Mouse (Mus musculus) heart, embryonic 15.5 days (tissue): ENCODE data around the gene Lrrk1. TPM values are rescaled to one million over a fixed set of nuclear protein-coding genes. Genes with fewer than 3 reads are reported as not detected.

Experiments
- ATAC-seq: fragments of 200-750 bp; cut with Nextera tagmentation; replicated peaks from 2 replicates; pipeline ENCODE4 v1.8.0; 2017; ENCODE audit warnings: low read depth, moderate TSS enrichment; ENCODE audit not compliant: insufficient number of reproducible peaks, insufficient read depth, low FRiP score
- H3K27ac ChIP-seq: fragments of 300-500 bp; sonication (generic); 2 replicates; pipeline ENCODE4 v1.5.1; 2015; ENCODE audit warnings: mild to moderate bottlenecking, inconsistent platforms
- H3K27me3 ChIP-seq: fragments of 300-500 bp; sonication (generic); 2 replicates; pipeline ENCODE4 v1.6.1; 2015; ENCODE audit warnings: inconsistent platforms
- H3K36me3 ChIP-seq: fragments of 300-500 bp; sonication (generic); 2 replicates; pipeline ENCODE4 v1.6.1; 2015; ENCODE audit warnings: mild to moderate bottlenecking, inconsistent platforms
- H3K4me1 ChIP-seq: fragments of 300-500 bp; sonication (generic); replicated peaks from 2 replicates; pipeline ENCODE4 v1.6.1; 2015; ENCODE audit warnings: inconsistent platforms
- H3K4me2 ChIP-seq: fragments of 300-500 bp; sonication (generic); 2 replicates; pipeline ENCODE4 v1.6.1; 2015; ENCODE audit warnings: inconsistent platforms, mild to moderate bottlenecking, moderate library complexity
- H3K4me3 ChIP-seq: fragments of 300-500 bp; sonication (generic); 2 replicates; pipeline ENCODE4 v1.5.1; 2015; ENCODE audit warnings: mild to moderate bottlenecking, inconsistent platforms
- H3K9ac ChIP-seq: fragments of 300-500 bp; sonication (generic); 2 replicates; pipeline ENCODE4 v1.6.1; 2015; ENCODE audit warnings: mild to moderate bottlenecking, inconsistent platforms
- H3K9me3 ChIP-seq: fragments of 300-500 bp; sonication (generic); replicated peaks from 2 replicates; pipeline ENCODE4 v1.6.1; 2016; ENCODE audit warnings: inconsistent platforms
- WGBS: fragments of 180-500 bp; shearing (Covaris S2); methylation state at CpG from one replicate; pipeline ENCODE4 v1.1.7; 2015; ENCODE audit warnings: mixed read lengths; 5-methylcytosine and 5-hydroxymethylcytosine counted together
- polyA plus RNA-seq: library from polyadenylated mRNA; unstranded; fragments of >200 nt; fragmentation: Nextera tagmentation; extraction: Ambion mirVana; gene quantifications from 2 replicates; pipeline ENCODE4 v1.2.1, GENCODE M21; 2015

Lrrk1 gene
- polyA plus RNA-seq, 1 experiment from 2014 or later, result 7.8 TPM

- 26% methylated on average over 11 of the region's 11 CpGs for WGBS
- no peaks in the 10 kb centered on the region for H3K36me3 ChIP-seq
- ATAC-seq, result no peak
- no peak overlapping the region for H3K4me3 ChIP-seq
- 0 out of 2 replicates have a peak overlapping the region, but pooled peaks have one; percentile 17 for H3K4me2 ChIP-seq
- no peak overlapping the region for H3K27ac ChIP-seq
- no peaks in the 10 kb centered on the region for H3K27me3 ChIP-seq
- no peak overlapping the region for H3K9ac ChIP-seq
- no peaks in the 10 kb centered on the region for H3K9me3 ChIP-seq
- peaks cover 26% of the 10 kb centered on the region for H3K4me1 ChIP-seq
Observed at GRCm38 (mm10) chr7:66405541-66405940, 17.4 kb upstream of the Lrrk1 start.

- peaks cover 26% of the 10 kb centered on the region for H3K4me1 ChIP-seq
- no peaks in the 10 kb centered on the region for H3K9me3 ChIP-seq
- 60% methylated on average over 4 of the region's 4 CpGs for WGBS
- H3K9ac ChIP-seq, result no peak overlapping the region
- no peak overlapping the region for H3K27ac ChIP-seq
- H3K36me3 ChIP-seq, result no peaks in the 10 kb centered on the region
- no peak for ATAC-seq
- no peaks in the 10 kb centered on the region for H3K27me3 ChIP-seq
- H3K4me2 ChIP-seq, result no peak overlapping the region
- H3K4me3 ChIP-seq, result no peak overlapping the region
Observed at GRCm38 (mm10) chr7:66404802-66405201, 16.7 kb upstream of the Lrrk1 start.

- no peak overlapping the region for H3K4me2 ChIP-seq
- H3K27ac ChIP-seq, result no peak overlapping the region
- H3K4me1 ChIP-seq, result peaks cover 26% of the 10 kb centered on the region
- H3K9me3 ChIP-seq, result no peaks in the 10 kb centered on the region
- H3K36me3 ChIP-seq, result no peaks in the 10 kb centered on the region
- ATAC-seq, result no peak
- no peak overlapping the region for H3K9ac ChIP-seq
- H3K4me3 ChIP-seq, result no peak overlapping the region
- H3K27me3 ChIP-seq, result no peaks in the 10 kb centered on the region
- WGBS, result 56% methylated on average over 10 of the region's 10 CpGs
Observed at GRCm38 (mm10) chr7:66404141-66404540, 16.0 kb upstream of the Lrrk1 start.

GRCm38 (mm10) chr7:66402876-66403275 is 14.7 kb upstream of the Lrrk1 start:
- 83% methylated on average over 5 of the region's 5 CpGs for WGBS
- H3K4me1 ChIP-seq, result peaks cover 26% of the 10 kb centered on the region
- ATAC-seq, result no peak

GRCm38 (mm10) chr7:66401605-66402004 is 13.5 kb upstream of the Lrrk1 start:
- Histone ChIP-seq H3K9me3 (no peaks in the 10 kb centered on the region), H3K4me2 (no peak overlapping the region), H3K9ac (no peak overlapping the region), H3K36me3 (no peaks in the 10 kb centered on the region), H3K4me1 (peaks cover 24% of the 10 kb centered on the region), H3K27me3 (no peaks in the 10 kb centered on the region), H3K27ac (no peak overlapping the region), H3K4me3 (no peak overlapping the region)
- WGBS, result 65% methylated on average over 8 of the region's 8 CpGs
- no peak for ATAC-seq

More at GRCm38 (mm10) chr7:66402876-66403275, 14.7 kb upstream of the Lrrk1 start:
- Histone ChIP-seq H3K27ac (no peak overlapping the region), H3K36me3 (no peaks in the 10 kb centered on the region), H3K27me3 (no peaks in the 10 kb centered on the region), H3K9me3 (no peaks in the 10 kb centered on the region), H3K4me2 (no peak overlapping the region), H3K9ac (no peak overlapping the region), H3K4me3 (no peak overlapping the region)

- no peaks in the 10 kb centered on the region for H3K36me3 ChIP-seq
- no peak overlapping the region for H3K9ac ChIP-seq
- no peaks in the 10 kb centered on the region for H3K4me1 ChIP-seq
- no peak for ATAC-seq
- 69% methylated on average over 3 of the region's 3 CpGs for WGBS
- H3K4me3 ChIP-seq, result no peak overlapping the region
- no peaks in the 10 kb centered on the region for H3K27me3 ChIP-seq
- H3K9me3 ChIP-seq, result no peaks in the 10 kb centered on the region
- no peak overlapping the region for H3K27ac ChIP-seq
- H3K4me2 ChIP-seq, result no peak overlapping the region
Observed at GRCm38 (mm10) chr7:66397288-66397687, 9.1 kb upstream of the Lrrk1 start.

GRCm38 (mm10) chr7:66388621-66389532 is 727 bp upstream of the Lrrk1 start:
- Histone ChIP-seq H3K27ac (peak overlapping the region; percentile 73), H3K4me2 (peak overlapping the region; percentile 96), H3K4me3 (peak overlapping the region; percentile 80), H3K27me3 (no peaks in the 10 kb centered on the region), H3K36me3 (no peaks in the 10 kb centered on the region), H3K9ac (peak overlapping the region; percentile 92), H3K9me3 (no peaks in the 10 kb centered on the region), H3K4me1 (peaks cover 11% of the 10 kb centered on the region)
- WGBS, result 10% methylated on average over 28 of the region's 28 CpGs
- ATAC-seq, result peak; percentile 78; the same call in 1 of the 2 replicates

- Histone ChIP-seq H3K9ac (peak overlapping the region; percentile 92), H3K4me1 (peaks cover 11% of the 10 kb centered on the region), H3K4me3 (peak overlapping the region; percentile 80), H3K27ac (peak overlapping the region; percentile 73), H3K4me2 (peak overlapping the region; percentile 96), H3K36me3 (no peaks in the 10 kb centered on the region), H3K27me3 (no peaks in the 10 kb centered on the region), H3K9me3 (no peaks in the 10 kb centered on the region)
- ATAC-seq, result no peak
- 2% methylated on average over 13 of the region's 13 CpGs for WGBS
Observed at GRCm38 (mm10) chr7:66387419-66387812, 734 bp downstream of the Lrrk1 start.

- Histone ChIP-seq H3K4me3 (no peak overlapping the region), H3K36me3 (no peaks in the 10 kb centered on the region), H3K27ac (no peak overlapping the region), H3K4me1 (peaks cover 11% of the 10 kb centered on the region), H3K9ac (no peak overlapping the region), H3K9me3 (no peaks in the 10 kb centered on the region), H3K4me2 (no peak overlapping the region), H3K27me3 (no peaks in the 10 kb centered on the region)
- ATAC-seq, result no peak
- WGBS, result 95% methylated on average over 6 of the region's 6 CpGs
Observed at GRCm38 (mm10) chr7:66386411-66386810, 1.7 kb downstream of the Lrrk1 start.

- no peak overlapping the region for H3K9ac ChIP-seq
- no peak overlapping the region for H3K4me3 ChIP-seq
- 94% methylated on average over 12 of the region's 12 CpGs for WGBS
- H3K27me3 ChIP-seq, result no peaks in the 10 kb centered on the region
- H3K9me3 ChIP-seq, result no peaks in the 10 kb centered on the region
- H3K36me3 ChIP-seq, result 0 out of 2 replicates have a peak, but pooled peaks cover under 1% of the 10 kb centered on the region
- H3K4me1 ChIP-seq, result peaks cover 11% of the 10 kb centered on the region
- ATAC-seq, result no peak
- H3K4me2 ChIP-seq, result no peak overlapping the region
- H3K27ac ChIP-seq, result no peak overlapping the region
Observed at GRCm38 (mm10) chr7:66385826-66386225, 2.3 kb downstream of the Lrrk1 start.

- H3K27me3 ChIP-seq, result no peaks in the 10 kb centered on the region
- H3K4me2 ChIP-seq, result no peak overlapping the region
- 0 out of 2 replicates have a peak, but pooled peaks cover 7% of the 10 kb centered on the region for H3K36me3 ChIP-seq
- peaks cover 11% of the 10 kb centered on the region for H3K4me1 ChIP-seq
- H3K27ac ChIP-seq, result no peak overlapping the region
- ATAC-seq, result no peak
- no peak overlapping the region for H3K4me3 ChIP-seq
- no peaks in the 10 kb centered on the region for H3K9me3 ChIP-seq
- H3K9ac ChIP-seq, result no peak overlapping the region
- WGBS, result 91% methylated on average over 8 of the region's 8 CpGs
Observed at GRCm38 (mm10) chr7:66384891-66385290, 3.3 kb downstream of the Lrrk1 start.
